Mouse (Mus musculus) ES-Bruce4 (cell line): Measurements from ENCODE around the gene Sel1l.

Experiments used
- CTCF ChIP-seq: IDR thresholded peaks from one replicate; pipeline ENCODE4 v1.8.1; 2011; ENCODE audit warnings: low read depth, low read length
- EP300 ChIP-seq: IDR thresholded peaks from 2 replicates; pipeline ENCODE4 v1.6.1; 2011; ENCODE audit warnings: low read depth, low read length; ENCODE audit not compliant: insufficient read depth

DNA sequence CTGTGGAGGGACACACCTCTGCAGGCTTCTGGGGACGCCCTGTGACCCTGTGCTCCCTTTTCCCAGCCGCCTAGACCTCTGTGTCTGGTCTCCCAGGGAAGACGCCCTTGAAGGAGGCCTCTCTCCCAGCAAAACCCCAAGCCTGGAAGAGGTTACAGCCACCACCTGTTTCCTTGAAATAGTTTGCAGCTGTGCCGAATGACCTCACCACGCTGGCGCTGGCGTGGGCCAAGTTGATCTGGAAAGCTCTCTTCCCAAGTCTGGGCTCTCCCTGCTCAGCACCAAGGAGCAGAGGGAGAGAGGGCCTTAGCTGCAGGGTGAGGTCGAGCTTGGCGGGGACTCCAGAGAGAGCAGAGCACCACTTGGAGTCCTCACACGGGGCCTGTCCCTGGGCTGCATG, 62.6 kb downstream of the Sel1l start:
- TF ChIP-seq EP300 (no peak), CTCF (no peak)
